Mouse (Mus musculus): ENCODE data around the gene Gm21988.

Gm21988 gene

GRCm38 (mm10) chr11:70221603-70222500 is 17.8 kb downstream of the Gm21988 start:
- in situ Hi-C loops (cut with MboI; ENCODE audit: low pct_unique_long_range_greater_than_20kb in 1 of 2, low sequenced_read_pairs in 2 of 2, unreplicated experiment in 1 of 2) = no loop called here

- in situ Hi-C loops (cut with MboI; ENCODE audit: low pct_unique_long_range_greater_than_20kb in 1 of 2, low sequenced_read_pairs in 2 of 2, unreplicated experiment in 1 of 2) = no loop called here
These were observed 18.7 kb downstream of the Gm21988 start, which contains the start of gene Slc16a13 for GRCm38 (mm10) chr11:70220731-70221602. TSS of gene Slc16a13 (minus strand) at chr11:70221064.

GRCm38 (mm10) chr11:70220323-70220722 is 19.3 kb downstream of the Gm21988 start:
- in situ Hi-C loops (cut with MboI; ENCODE audit: low pct_unique_long_range_greater_than_20kb in 1 of 2, low sequenced_read_pairs in 2 of 2, unreplicated experiment in 1 of 2) = no loop called here

GRCm38 (mm10) chr11:70219873-70220272 is 19.8 kb downstream of the Gm21988 start:
- in situ Hi-C loops (cut with MboI; ENCODE audit: low pct_unique_long_range_greater_than_20kb in 1 of 2, low sequenced_read_pairs in 2 of 2, unreplicated experiment in 1 of 2) = no loop called here

GRCm38 (mm10) chr11:70218741-70219470 is 20.7 kb downstream of the Gm21988 start:
- in situ Hi-C loops (cut with MboI; ENCODE audit: low pct_unique_long_range_greater_than_20kb in 1 of 2, low sequenced_read_pairs in 2 of 2, unreplicated experiment in 1 of 2) = no loop called here

- in situ Hi-C loops (cut with MboI; ENCODE audit: low pct_unique_long_range_greater_than_20kb in 1 of 2, low sequenced_read_pairs in 2 of 2, unreplicated experiment in 1 of 2) = no loop called here
These were observed 21.6 kb downstream of the Gm21988 start for GRCm38 (mm10) chr11:70218039-70218438.

GRCm38 (mm10) chr11:70216103-70216502 is 23.5 kb downstream of the Gm21988 start:
- in situ Hi-C loops (cut with MboI; ENCODE audit: low pct_unique_long_range_greater_than_20kb in 1 of 2, low sequenced_read_pairs in 2 of 2, unreplicated experiment in 1 of 2) = no loop called here

GRCm38 (mm10) chr11:70215301-70215700 is 24.3 kb downstream of the Gm21988 start:
- in situ Hi-C loops (cut with MboI; ENCODE audit: low pct_unique_long_range_greater_than_20kb in 1 of 2, low sequenced_read_pairs in 2 of 2, unreplicated experiment in 1 of 2) = no loop called here

GRCm38 (mm10) chr11:70214856-70215209 is 24.8 kb downstream of the Gm21988 start:
- in situ Hi-C loops (cut with MboI; ENCODE audit: low pct_unique_long_range_greater_than_20kb in 1 of 2, low sequenced_read_pairs in 2 of 2, unreplicated experiment in 1 of 2) = no loop called here

GRCm38 (mm10) chr11:70214191-70214855 is 25.3 kb downstream of the Gm21988 start:
- in situ Hi-C loops (cut with MboI; ENCODE audit: low pct_unique_long_range_greater_than_20kb in 1 of 2, low sequenced_read_pairs in 2 of 2, unreplicated experiment in 1 of 2) = no loop called here

- in situ Hi-C loops (cut with MboI; ENCODE audit: low pct_unique_long_range_greater_than_20kb in 1 of 2, low sequenced_read_pairs in 2 of 2, unreplicated experiment in 1 of 2) = no loop called here
These were observed 25.9 kb downstream of the Gm21988 start for GRCm38 (mm10) chr11:70213736-70214135.

GRCm38 (mm10) chr11:70212896-70213295 is 26.7 kb downstream of the Gm21988 start:
- in situ Hi-C loops (cut with MboI; ENCODE audit: low pct_unique_long_range_greater_than_20kb in 1 of 2, low sequenced_read_pairs in 2 of 2, unreplicated experiment in 1 of 2) = no loop called here

- in situ Hi-C loops (cut with MboI; ENCODE audit: low pct_unique_long_range_greater_than_20kb in 1 of 2, low sequenced_read_pairs in 2 of 2, unreplicated experiment in 1 of 2) = no loop called here
These were observed 27.2 kb downstream of the Gm21988 start, which contains the start of gene Slc16a11 for GRCm38 (mm10) chr11:70212423-70212822. TSS of gene Slc16a11 (plus strand) at chr11:70212752.

- in situ Hi-C loops (cut with MboI; ENCODE audit: low pct_unique_long_range_greater_than_20kb in 1 of 2, low sequenced_read_pairs in 2 of 2, unreplicated experiment in 1 of 2) = no loop called here
These were observed 27.7 kb downstream of the Gm21988 start for GRCm38 (mm10) chr11:70211972-70212371.

GRCm38 (mm10) chr11:70210681-70211080 is 28.9 kb downstream of the Gm21988 start:
- in situ Hi-C loops (cut with MboI; ENCODE audit: low pct_unique_long_range_greater_than_20kb in 1 of 2, low sequenced_read_pairs in 2 of 2, unreplicated experiment in 1 of 2) = no loop called here

- in situ Hi-C loops (cut with MboI; ENCODE audit: low pct_unique_long_range_greater_than_20kb in 1 of 2, low sequenced_read_pairs in 2 of 2, unreplicated experiment in 1 of 2) = no loop called here
These were observed 30.7 kb downstream of the Gm21988 start for GRCm38 (mm10) chr11:70208778-70209388.

- in situ Hi-C loops (cut with MboI; ENCODE audit: low pct_unique_long_range_greater_than_20kb in 1 of 2, low sequenced_read_pairs in 2 of 2, unreplicated experiment in 1 of 2) = no loop called here
These were observed 32.3 kb downstream of the Gm21988 start for GRCm38 (mm10) chr11:70207283-70207682.

GRCm38 (mm10) chr11:70206801-70207200 is 32.8 kb downstream of the Gm21988 start:
- in situ Hi-C loops (cut with MboI; ENCODE audit: low pct_unique_long_range_greater_than_20kb in 1 of 2, low sequenced_read_pairs in 2 of 2, unreplicated experiment in 1 of 2) = no loop called here
